Mouse (Mus musculus): ENCODE results near the gene Sppl2c. TPM values are rescaled to one million over a fixed set of nuclear protein-coding genes. Genes with fewer than 3 reads are reported as not detected.

Sppl2c gene
- total RNA-seq, 2 experiments from 2014 or later, result not detected

- DNase-seq (ENCODE audit: low spot score), result no peak
- intact Hi-C loops (cut with DNase I), result no loop called here
Measured at GRCm38 (mm10) chr11:104235881-104236280, 49.8 kb downstream of the Sppl2c start.

- intact Hi-C loops (cut with DNase I), result no loop called here
- peak; percentile 29 for DNase-seq (ENCODE audit: low spot score)
Measured at GRCm38 (mm10) chr11:104237226-104237625, 51.1 kb downstream of the Sppl2c start.

GRCm38 (mm10) chr11:104237958-104238747 is 52.0 kb downstream of the Sppl2c start:
- intact Hi-C loops (cut with DNase I), result no loop called here
- DNase-seq (ENCODE audit: low spot score), result no peak

Other genes with a start within 250 kb of the Sppl2c start
- 10 to 100 TPM; 31.3 to 31.9 TPM for gene Nsf, start 232.3 kb upstream of the Sppl2c start, total RNA-seq (2021)
- gene Arf2, start 219.6 kb upstream of the Sppl2c start, total RNA-seq (2021), result 10 to 100 TPM; 32.4 to 33.3 TPM
- not detected for gene Crhr1, start 53.5 kb upstream of the Sppl2c start, total RNA-seq (2021)
- gene Mapt, start 45.1 kb downstream of the Sppl2c start, total RNA-seq (2021), result 10 to 100 TPM; 67.0 to 70.7 TPM

Measured in heart, postnatal 25 days (tissue).